ENCODE assay signal across 14 mouse cellular contexts in the genomic region with DNA sequence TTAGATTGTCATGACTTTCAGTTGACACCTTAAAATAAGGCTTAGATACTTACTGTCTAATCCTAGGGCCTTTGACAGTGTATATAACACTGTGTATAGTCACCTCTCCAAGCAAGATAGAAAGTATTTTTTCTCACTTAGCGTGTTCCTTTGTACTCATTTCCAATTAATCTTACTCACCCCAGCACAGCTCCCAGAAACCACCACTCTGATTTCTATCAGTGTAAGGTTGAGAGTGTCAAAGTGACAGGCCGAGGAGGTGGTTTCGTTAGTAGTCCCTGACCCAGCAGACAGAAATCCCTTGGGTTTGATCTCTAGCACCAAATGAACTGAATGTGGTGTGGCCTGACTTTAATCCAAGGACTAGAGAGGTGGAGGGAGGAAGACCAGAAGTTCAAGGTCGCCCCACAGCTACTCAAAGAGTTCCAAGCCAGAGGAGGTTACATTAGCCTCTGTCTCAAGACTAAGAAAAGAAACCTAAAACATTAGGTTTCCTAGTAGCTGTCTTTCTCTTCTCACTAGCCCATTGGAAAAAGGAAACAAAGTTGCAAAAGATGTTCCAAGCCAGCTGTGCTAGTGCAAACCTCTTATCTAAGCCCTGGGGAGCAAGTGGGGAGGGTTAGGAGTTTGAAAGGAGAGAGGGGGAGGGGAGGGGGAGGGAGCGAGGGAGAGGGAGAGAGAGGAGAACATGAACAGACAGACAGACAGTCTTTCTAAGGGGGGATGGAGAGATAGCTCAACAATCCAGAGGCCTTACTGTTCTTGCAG. TPM values are rescaled to one million over a fixed set of nuclear protein-coding genes. Genes with fewer than 3 reads are reported as not detected.
DNase-seq lines count a peak whose midpoint lies in the region; ATAC-seq and TF ChIP-seq lines count a peak whose summit lies in the region.
"Had no signal": no experiment of that assay in that cellular context is flagged by ENCODE, and none has a peak within 500 bp of the region (broad histone marks: within the 10 kb centered on the region; RNA-seq: fewer than 3 reads in every experiment).

No protein-coding gene starts in this region.

- no peaks in the 10 kb centered on the region for H3K9me3 ChIP-seq in G1E (replicated peaks)
- H3K9me3 ChIP-seq: hindbrain, embryonic 12.5 days; limb, embryonic 15.5 days had no signal

- no peak for TF ChIP-seq CTCF in spleen, adult 2 months (IDR thresholded peaks at IDR 0.05; ENCODE audit: extremely low read depth, insufficient read depth, insufficient read length, insufficient replicate concordance)
- TF ChIP-seq CTCF in G1E (IDR thresholded peaks at IDR 0.05; ENCODE audit: low read depth, low read length), result no peak

- H3K36me3 ChIP-seq in spleen, adult 2 months (ENCODE audit: control insufficient read depth, insufficient read depth, low read length), result no peaks in the 10 kb centered on the region
- no peaks in the 10 kb centered on the region for H3K36me3 ChIP-seq in G1E (replicated peaks)
- H3K36me3 ChIP-seq: hindbrain, embryonic 12.5 days; limb, embryonic 15.5 days had no signal

- no peak for DNase-seq in spleen, adult 2 months (ENCODE audit: low read depth in 1 of 2, low spot score in 2 of 2)
- no peak for DNase-seq in spleen, postnatal 10 days (ENCODE audit: low spot score in 2 of 2)
- DNase-seq in G1E (ENCODE audit: low spot score), result no peak
- DNase-seq in B cell, adult 2 months, result no peak
- DNase-seq in cerebellum, postnatal 10 days, result no peak
- no peak for DNase-seq in urinary bladder, adult 18-20 months (ENCODE audit: low spot score in 2 of 2)
- DNase-seq: cerebellum, postnatal 25 days; kidney, adult 18-20 months; right cerebral cortex, postnatal 4 days had no signal

- no peaks in the 10 kb centered on the region for H3K27me3 ChIP-seq in spleen, adult 2 months (ENCODE audit: control insufficient read depth, insufficient read depth, low read length)
- H3K27me3 ChIP-seq in G1E (ENCODE audit: insufficient read depth, low read length), result no peaks in the 10 kb centered on the region
- H3K27me3 ChIP-seq: limb, embryonic 15.5 days had no signal

- H3K4me3 ChIP-seq in spleen, adult 2 months (ENCODE audit: extremely low read depth, insufficient read depth, insufficient read length), result no peak overlapping the region
- no peak overlapping the region; the same call in 1 of the 2 replicates for H3K4me3 ChIP-seq in G1E (ENCODE audit: low read depth, low read length)
- H3K4me3 ChIP-seq: hindbrain, embryonic 12.5 days; left cerebral cortex, adult 2 months; limb, embryonic 15.5 days had no signal

- ATAC-seq in G1E (ENCODE audit: extremely low read depth, insufficient number of reproducible peaks, low FRiP score, poor library complexity, severe bottlenecking), result peak; percentile 75
- ATAC-seq in inflammation-experienced regulatory T-cells, adult 6 months, result peak; percentile 28
- ATAC-seq: midbrain, embryonic 16.5 days had no signal

- no peak for TF ChIP-seq POLR2A in spleen, adult 2 months (IDR thresholded peaks at IDR 0.05; ENCODE audit: low read depth, low read length)

- peak overlapping the region; percentile 34; the same call in 1 of the 2 replicates for H3K27ac ChIP-seq in spleen, adult 2 months (ENCODE audit: insufficient read depth, low read length)
- H3K27ac ChIP-seq: hindbrain, embryonic 12.5 days; left cerebral cortex, adult 2 months; limb, embryonic 15.5 days had no signal

- peaks cover 14% of the 10 kb centered on the region; the same call in 1 of the 2 replicates for H3K4me1 ChIP-seq in spleen, adult 2 months (ENCODE audit: control insufficient read depth, insufficient read depth, insufficient read length)
- H3K4me1 ChIP-seq in G1E (ENCODE audit: insufficient read depth, low read depth, low read length), result peaks cover 49% of the 10 kb centered on the region
- H3K4me1 ChIP-seq: hindbrain, embryonic 12.5 days; limb, embryonic 15.5 days had no signal

- 33% methylated on average over 5 of the region's 5 CpGs for WGBS in spleen, adult 2 months

RNA-seq across cellular contexts. Expression of a gene that starts 21.0 kb away (rescaled TPM):
- polyA plus RNA-seq in spleen, adult 2 months (2012; rRNA removed), result 2.5 and 2.7 TPM in 2 replicates
- total RNA-seq in G1E (2014; fragmentation: Nextera tagmentation) (54.4 and 66.9 TPM in 2 replicates), G1E (2017) (8.4 and 9.1 TPM in 2 replicates)
- 3.0 and 3.2 TPM in 2 replicates for polyA plus RNA-seq in G1E (2012)
- 1 to 10 TPM; 4.4 to 5.7 (median 5.6) TPM for polyA plus RNA-seq in inflammation-experienced regulatory T-cells, adult 6 months (2017; shearing (Covaris generic))
